Mouse (Mus musculus) erythroblast, embryonic 14.5 days (primary cell): Measurements from ENCODE around the gene Bnip2.

Experiments
- GATA1 ChIP-seq: IDR thresholded peaks from 2 replicates; pipeline ENCODE4 v1.6.1; 2012; ENCODE audit warnings: low read length, inconsistent platforms, mixed read lengths
- TAL1 ChIP-seq: IDR thresholded peaks from 3 replicates; pipeline ENCODE4 v1.6.1; 2012; ENCODE audit warnings: low read length, inconsistent platforms, mixed read lengths

- TF ChIP-seq GATA1 (peak; percentile 24; the same call in 1 of the 2 replicates), TAL1 (no peak)
Measured at GRCm38 (mm10) chr9:70046255-70046654, 57.0 kb downstream of the Bnip2 start.
